Mouse (Mus musculus): ENCODE measurements around the gene Zfp940.
"Not testable (repeated sequence)": the region's sequence is repeated elsewhere in the genome, so short reads cannot be mapped to it uniquely, and the experiment has no call there.

Zfp940 gene

GRCm38 (mm10) chr7:29853219-29853842 is at the start of gene Zfp940:
Zfp940 (minus strand) TSS chr7:29853669.
- DNase-seq (ENCODE audit: low spot score in 2 of 2), result peak; percentile 59 to 90

- DNase-seq (ENCODE audit: low spot score in 2 of 2), result no peak
Measured at GRCm38 (mm10) chr7:29898351-29898750, 44.9 kb upstream of the Zfp940 start.

- no peak for DNase-seq (ENCODE audit: low spot score in 2 of 2)
Measured at GRCm38 (mm10) chr7:29892756-29893155, 39.3 kb upstream of the Zfp940 start.

- no peak for DNase-seq (ENCODE audit: low spot score in 2 of 2)
Measured at GRCm38 (mm10) chr7:29890501-29890900, 37.0 kb upstream of the Zfp940 start.

- no peak for DNase-seq (ENCODE audit: low spot score in 2 of 2)
Measured at GRCm38 (mm10) chr7:29880916-29881315, 27.4 kb upstream of the Zfp940 start.

- DNase-seq (ENCODE audit: low spot score in 2 of 2), result no peak
Measured at GRCm38 (mm10) chr7:29880056-29880455, 26.6 kb upstream of the Zfp940 start.

GRCm38 (mm10) chr7:29877561-29877960 is 24.1 kb upstream of the Zfp940 start:
- DNase-seq (ENCODE audit: low spot score in 2 of 2), result not testable (repeated sequence)

- DNase-seq (ENCODE audit: low spot score in 2 of 2), result no peak
Measured at GRCm38 (mm10) chr7:29874256-29874655, 20.8 kb upstream of the Zfp940 start.

GRCm38 (mm10) chr7:29861660-29862059 is 8.2 kb upstream of the Zfp940 start:
- DNase-seq (ENCODE audit: low spot score in 2 of 2), result no peak

GRCm38 (mm10) chr7:29859532-29860517 is 6.4 kb upstream of the Zfp940 start, which contains the start of gene Zfp420:
Zfp420 (plus strand) TSS chr7:29859979.
- peak; percentile 75 to 94 for DNase-seq (ENCODE audit: low spot score in 2 of 2)

- DNase-seq (ENCODE audit: low spot score in 2 of 2), result no peak
Measured at GRCm38 (mm10) chr7:29852831-29853218, 644 bp downstream of the Zfp940 start.

- no peak for DNase-seq (ENCODE audit: low spot score in 2 of 2)
Measured at GRCm38 (mm10) chr7:29844616-29845015, 8.9 kb downstream of the Zfp940 start.

- no peak for DNase-seq (ENCODE audit: low spot score in 2 of 2)
Measured at GRCm38 (mm10) chr7:29842105-29842504, 11.4 kb downstream of the Zfp940 start.

GRCm38 (mm10) chr7:29839256-29839655 is 14.2 kb downstream of the Zfp940 start:
- no peak for DNase-seq (ENCODE audit: low spot score in 2 of 2)

GRCm38 (mm10) chr7:29836816-29837215 is 16.7 kb downstream of the Zfp940 start:
- DNase-seq (ENCODE audit: low spot score in 2 of 2), result no peak

- no peak for DNase-seq (ENCODE audit: low spot score in 2 of 2)
Measured at GRCm38 (mm10) chr7:29829804-29830203, 23.7 kb downstream of the Zfp940 start.

GRCm38 (mm10) chr7:29828001-29828400 is 25.5 kb downstream of the Zfp940 start:
- no peak for DNase-seq (ENCODE audit: low spot score in 2 of 2)

GRCm38 (mm10) chr7:29818619-29819254 is 34.7 kb downstream of the Zfp940 start:
- DNase-seq (ENCODE audit: low spot score in 2 of 2), result peak; percentile 52 to 82

- peak; percentile 84 to 93 for DNase-seq (ENCODE audit: low spot score in 2 of 2)
Measured at GRCm38 (mm10) chr7:29815910-29816429, 37.5 kb downstream of the Zfp940 start, which contains the start of gene Zfp790. Zfp790 (plus strand) TSS chr7:29816114.

GRCm38 (mm10) chr7:29815061-29815784 is 38.2 kb downstream of the Zfp940 start:
- no peak for DNase-seq (ENCODE audit: low spot score in 2 of 2)

GRCm38 (mm10) chr7:29814381-29814780 is 39.1 kb downstream of the Zfp940 start:
- no peak for DNase-seq (ENCODE audit: low spot score in 2 of 2)
